Mouse (Mus musculus) gastrocnemius, postnatal 14 days (tissue): ENCODE measurements at regions not wholly inside any gene's neighbourhood (a gene's known extent, or its start where the extent isn't known, plus 50 kb on each side); places are given as distances from the start of the nearest gene placed in this dataset.

ENCODE experiments used
- DNase-seq: peaks from one replicate; pipeline ENCODE4 v3.0.0; 2021; ENCODE audit warnings: mixed read lengths
- intact Hi-C: fragments of 180-260 bp; cut with DNase I; formaldehyde crosslinking; loops from one replicate; pipeline ENCODE4 v1.15.1; 2025; ENCODE audit warnings: low total_unique reads
- microRNA-seq, 2 experiments: library from miRNA; unstranded; fragments of <30 nt; microRNA quantifications; one replicate each; pipeline ENCODE4 v1.2.0; 2021

GRCm38 (mm10) chr12:35259781-35260180, 212.8 kb downstream of the Snx13 start:
- DNase-seq = no peak
- intact Hi-C loops = no loop called here

- intact Hi-C loops = no loop called here
- DNase-seq = no peak
Measured at GRCm38 (mm10) chr12:35255723-35256401, 208.9 kb downstream of the Snx13 start.

- DNase-seq = no peak
- intact Hi-C loops = no loop called here
Measured at GRCm38 (mm10) chr12:35248476-35248875, 201.5 kb downstream of the Snx13 start.

GRCm38 (mm10) chr12:35246226-35247014, 199.4 kb downstream of the Snx13 start:
- intact Hi-C loops = no loop called here
- DNase-seq = no peak

GRCm38 (mm10) chr12:35232322-35232673, 185.3 kb downstream of the Snx13 start:
- intact Hi-C loops = no loop called here
- DNase-seq = no peak

GRCm38 (mm10) chr12:35231414-35232321, 184.7 kb downstream of the Snx13 start:
- DNase-seq = no peak
- intact Hi-C loops = no loop called here

- no peak for DNase-seq
- intact Hi-C loops = loop anchor here (10.0 kb wide), 1 partner anchor 114 kb away; no protein-coding TSS in a partner anchor
Measured at GRCm38 (mm10) chr12:35220429-35220828, 173.4 kb downstream of the Snx13 start.

GRCm38 (mm10) chr12:35220002-35220401, 173.0 kb downstream of the Snx13 start:
- no peak for DNase-seq
- intact Hi-C loops = loop anchor here (10.0 kb wide), 1 partner anchor 115 kb away; no protein-coding TSS in a partner anchor

GRCm38 (mm10) chr12:35216725-35217124, 169.7 kb downstream of the Snx13 start:
- DNase-seq = no peak
- intact Hi-C loops = no loop called here

GRCm38 (mm10) chr12:35209399-35209798, 162.4 kb downstream of the Snx13 start:
- intact Hi-C loops = no loop called here
- DNase-seq = no peak

- no peak for DNase-seq
- intact Hi-C loops = no loop called here
Measured at GRCm38 (mm10) chr12:35207605-35208004, 160.6 kb downstream of the Snx13 start.

GRCm38 (mm10) chr12:35203398-35203797, 156.4 kb downstream of the Snx13 start:
- DNase-seq = no peak
- intact Hi-C loops = no loop called here

GRCm38 (mm10) chr12:35200110-35200509, 153.1 kb downstream of the Snx13 start:
- intact Hi-C loops = no loop called here
- DNase-seq = no peak

Small RNA genes lying in the stretch of these regions (microRNA-seq; reads per million reads assigned to microRNA genes)
- 0 reads per million in 2 experiments for gene Gm44396
